In the genomic region with DNA sequence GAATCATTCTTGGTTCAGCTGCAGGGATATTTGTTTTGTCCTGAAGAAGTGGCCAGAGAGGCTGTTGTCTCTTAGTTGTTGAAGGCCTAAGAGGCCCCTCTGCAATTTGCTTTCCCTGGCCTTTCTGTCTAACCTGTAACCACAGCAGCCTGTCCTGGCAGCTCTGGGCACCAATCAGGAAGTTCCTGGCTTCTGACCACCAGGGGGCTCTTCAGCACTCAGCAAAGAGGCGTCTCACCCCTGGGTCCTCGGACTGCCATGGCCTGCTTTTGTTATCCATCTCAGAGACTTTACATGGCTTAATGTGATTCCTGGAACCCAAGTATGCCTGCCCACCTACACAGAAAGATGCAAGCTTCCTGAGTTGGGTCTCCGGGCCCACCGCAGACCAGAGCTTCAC, we compare ENCODE assay signal across 7 mouse cellular contexts. TPM values are rescaled to one million over a fixed set of nuclear protein-coding genes. Genes with fewer than 3 reads are reported as not detected.
DNase-seq lines count a peak whose midpoint lies in the region; ATAC-seq and TF ChIP-seq lines count a peak whose summit lies in the region.

No protein-coding gene starts in this region.

- TF ChIP-seq CTCF in ES-Bruce4 (IDR thresholded peaks at IDR 0.05; ENCODE audit: low read depth, low read length): peak; percentile 77

- no peaks in the 10 kb centered on the region for H3K4me1 ChIP-seq in ES-Bruce4 (ENCODE audit: control insufficient read depth, insufficient read depth, low read length)

- DNase-seq in layer of hippocampus, adult 11-12 months (ENCODE audit: low spot score): peak; percentile 50
- DNase-seq in layer of hippocampus, adult 9-10 months (ENCODE audit: low spot score): no peak
- peak; percentile 87 for DNase-seq in ZHBTc4 (ENCODE audit: low read depth, low spot score)
- DNase-seq in lung, postnatal 25 days (ENCODE audit: low spot score): peak; percentile 29
- DNase-seq in thymus, postnatal 36 days: peak; percentile 56 to 60

- no peak for TF ChIP-seq EP300 in ES-Bruce4 (IDR thresholded peaks at IDR 0.05; ENCODE audit: insufficient read depth, low read depth, low read length)

- H3K27me3 ChIP-seq in ES-Bruce4 (ENCODE audit: control insufficient read depth, insufficient read depth, low read length, poor library complexity, severe bottlenecking): no peaks in the 10 kb centered on the region

- no peak overlapping the region for H3K4me3 ChIP-seq in ES-Bruce4 (ENCODE audit: low read depth, low read length)

- TF ChIP-seq POLR2A in ES-Bruce4 (IDR thresholded peaks at IDR 0.05; ENCODE audit: insufficient read depth, low read length): no peak

- H3K27ac ChIP-seq in ES-Bruce4 (ENCODE audit: insufficient read depth, low read length): no peak overlapping the region

- H3K36me3 ChIP-seq in ES-Bruce4 (ENCODE audit: control insufficient read depth, insufficient read depth, low read length, poor library complexity, severe bottlenecking): no peaks in the 10 kb centered on the region

- peak; percentile 70 to 71 for ATAC-seq in hematopoietic stem cell, adult 5-6 weeks (replicated peaks in 1 of 2; ENCODE audit: insufficient read depth in 1 of 2, low FRiP score in 2 of 2, low TSS enrichment in 1 of 2, low read depth in 1 of 2, poor library complexity in 2 of 2, severe bottlenecking in 2 of 2)

- no peaks in the 10 kb centered on the region for H3K9me3 ChIP-seq in ES-Bruce4 (replicated peaks; ENCODE audit: control insufficient read depth, insufficient read depth, low read length, poor library complexity, severe bottlenecking)

- H3K9ac ChIP-seq in ES-Bruce4 (ENCODE audit: low read depth, poor library complexity, severe bottlenecking): no peak overlapping the region

RNA-seq across cellular contexts. Expression of a gene that starts 35.4 kb away (rescaled TPM):
- 53.7 and 60.3 TPM in 2 replicates for polyA plus RNA-seq in ES-Bruce4 (2011; ENCODE audit: insufficient read depth, insufficient read length, low read depth, missing spikeins)
- total RNA-seq in hematopoietic stem cell, adult 5-6 weeks (2017): 34.5 and 39.9 TPM in 2 replicates

RNA-seq across cellular contexts. Expression of a gene that starts 41.0 kb away (rescaled TPM):
- polyA plus RNA-seq in ES-Bruce4 (2011; ENCODE audit: insufficient read depth, insufficient read length, low read depth, missing spikeins): not detected in 2 replicates
- total RNA-seq in hematopoietic stem cell, adult 5-6 weeks (2017): not detected in 2 replicates
